Mouse (Mus musculus) cerebellum, adult 8-10 months (tissue): ENCODE results near the gene Dcdc2a.

Experiments
- DNase-seq: peaks from one replicate; pipeline ENCODE4 v3.0.0; 2022

Gene Dcdc2a

DNA sequence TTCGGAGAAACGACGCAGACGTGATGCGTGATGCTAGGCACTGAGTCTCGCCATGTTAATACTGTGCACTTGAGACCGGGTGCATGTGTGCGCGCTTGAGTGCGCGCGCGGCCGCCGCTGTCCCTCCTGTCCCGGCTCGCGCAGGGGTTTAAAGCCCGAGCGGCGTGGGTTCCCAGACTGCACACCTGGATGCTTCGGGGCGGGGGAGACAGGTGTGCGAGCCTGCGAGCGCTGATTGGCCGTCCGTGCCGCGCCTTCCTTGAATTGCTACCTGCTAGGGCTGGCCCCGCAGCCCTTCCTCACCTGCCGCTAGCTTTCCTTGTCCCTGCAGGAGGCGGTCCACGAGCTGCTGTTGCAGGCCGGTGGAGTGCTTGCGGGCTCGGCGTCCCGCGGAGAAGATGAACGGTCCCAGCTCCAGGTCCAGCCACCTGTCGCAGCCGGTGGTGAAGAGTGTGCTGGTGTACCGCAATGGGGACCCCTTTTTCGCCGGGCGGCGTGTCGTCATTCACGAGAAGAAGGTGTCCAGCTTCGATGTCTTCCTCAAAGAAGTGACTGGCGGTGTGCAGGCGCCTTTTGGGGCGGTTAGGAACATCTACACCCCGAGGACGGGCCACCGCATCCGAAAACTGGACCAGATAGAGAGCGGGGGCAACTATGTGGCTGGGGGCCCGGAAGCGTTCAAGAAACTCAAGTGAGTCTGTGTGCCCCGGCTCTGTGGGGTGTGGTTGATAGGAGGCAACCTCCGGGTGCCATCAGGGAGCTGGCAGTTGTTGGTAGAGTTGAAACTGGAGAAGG is at the start of gene Dcdc2a:
Gene Dcdc2a, plus strand, starts transcription at position 132 of the 795 bp plus-strand sequence.
- no peak for DNase-seq

DNA sequence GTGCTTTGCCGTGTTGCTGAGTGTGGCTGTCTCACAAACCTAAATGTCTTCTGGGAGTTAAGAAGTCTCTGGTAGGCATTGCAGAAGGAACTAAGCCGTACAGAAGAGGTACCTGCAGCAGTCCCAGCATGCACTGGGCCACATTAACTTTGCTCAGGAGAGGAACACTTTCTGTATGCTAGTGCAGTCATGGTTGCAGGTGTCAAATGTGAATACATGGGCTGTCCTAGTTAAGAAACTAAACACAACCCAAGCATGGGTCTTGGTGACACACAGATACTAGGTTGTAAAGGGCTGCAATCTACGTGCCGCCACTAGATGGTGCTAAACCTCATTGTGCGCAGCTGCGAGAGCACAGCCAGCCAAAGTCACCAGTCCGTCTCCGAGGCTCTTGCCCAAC is 48.7 kb upstream of the Dcdc2a start:
- DNase-seq, result peak; percentile 37

DNA sequence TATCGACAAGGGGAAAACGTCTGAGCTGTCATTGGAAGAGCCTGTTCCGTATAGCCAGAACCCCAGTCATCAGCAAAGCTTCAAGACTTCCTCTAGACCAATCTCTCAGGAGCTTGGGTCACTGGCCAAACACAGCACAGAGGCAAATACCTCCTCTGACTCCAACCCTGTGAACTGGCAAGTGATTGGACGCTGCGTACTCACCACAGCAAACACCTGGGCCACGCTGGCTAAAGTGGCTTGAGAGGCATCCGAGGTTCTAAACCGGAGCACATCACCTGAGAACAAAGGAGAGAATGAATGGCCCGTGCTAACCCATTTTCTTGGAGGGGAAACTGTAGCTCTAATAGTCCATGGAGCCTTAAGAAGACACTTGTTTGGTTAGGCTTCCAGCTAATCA is 37.5 kb upstream of the Dcdc2a start:
- DNase-seq, result no peak

DNA sequence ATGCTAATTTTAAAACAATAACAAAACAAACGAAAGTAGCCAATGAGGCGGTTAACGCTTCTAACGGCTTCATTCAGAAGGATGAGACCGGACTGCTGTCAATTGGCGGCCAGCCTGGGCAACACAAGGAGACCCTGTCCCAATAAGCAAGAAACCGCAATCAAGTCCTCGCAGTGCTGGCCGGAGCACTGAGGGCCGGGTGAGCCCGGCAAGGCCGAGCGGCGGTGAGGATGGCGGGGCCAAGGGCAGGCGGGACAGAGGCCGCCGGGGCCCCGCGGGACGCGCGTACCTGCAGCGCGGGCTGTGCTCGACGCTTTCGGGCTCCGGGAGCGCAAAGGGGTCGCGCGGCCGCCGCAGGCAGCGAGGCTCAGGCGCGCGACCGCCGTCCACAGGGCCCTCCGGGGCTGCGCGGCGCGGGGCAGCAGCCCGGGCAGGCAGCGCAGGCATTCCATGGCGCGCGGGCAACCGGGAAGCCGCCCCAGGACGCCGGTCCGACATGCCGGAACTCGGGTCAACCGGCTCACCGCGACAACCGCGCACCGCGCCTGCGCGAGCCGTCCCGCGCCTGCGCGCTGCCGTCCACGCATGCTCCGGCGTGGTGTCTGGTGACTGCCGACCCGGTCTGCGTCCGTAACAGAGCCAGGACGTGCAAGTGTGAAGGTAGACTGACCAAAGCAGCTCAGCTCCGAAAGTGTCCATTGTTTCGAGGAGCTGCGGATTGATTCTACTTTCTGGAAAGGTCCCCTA is 35.8 kb upstream of the Dcdc2a start, which contains the start of gene Mrs2:
Gene Mrs2, minus strand, starts transcription at position 587 of the 747 bp plus-strand sequence.
- peak; percentile 88 for DNase-seq

DNA sequence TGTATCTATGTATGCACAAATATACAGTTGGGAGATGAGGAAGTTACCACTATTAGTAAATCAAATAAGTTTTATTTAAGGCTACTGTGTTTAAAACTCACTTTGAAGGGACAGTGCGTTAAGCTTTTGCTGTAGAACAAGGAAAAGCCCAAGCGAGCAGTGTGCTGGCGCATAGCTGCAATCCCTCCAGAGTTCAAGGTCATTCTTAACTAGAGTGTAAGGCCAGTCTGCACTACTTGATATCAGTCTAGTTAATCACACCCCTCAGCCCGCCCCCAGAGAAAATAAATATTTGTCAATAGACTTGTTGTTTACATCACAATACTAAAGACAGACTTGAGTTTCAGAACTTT is 35.3 kb upstream of the Dcdc2a start:
- DNase-seq, result peak; percentile 11

DNA sequence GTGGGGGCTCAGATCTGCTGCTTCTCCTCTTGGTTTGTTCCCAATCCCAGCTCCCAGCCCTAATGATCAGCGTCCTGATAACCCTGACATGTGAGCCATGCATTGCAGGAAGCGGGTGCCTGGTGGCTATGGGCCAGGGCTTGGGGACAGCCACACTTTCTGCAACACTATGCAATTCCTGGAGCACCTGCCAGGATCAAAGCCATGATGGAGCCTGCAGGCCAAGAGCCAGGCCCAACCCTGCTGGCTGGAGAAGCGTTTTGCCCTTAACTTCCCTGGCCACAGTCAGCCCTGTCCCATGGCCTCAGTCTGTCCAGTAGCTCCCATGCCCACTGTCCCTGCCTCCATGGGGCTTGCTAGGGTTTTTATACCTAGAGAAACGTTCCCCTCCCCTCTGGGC is 33.4 kb upstream of the Dcdc2a start:
- no peak for DNase-seq

DNA sequence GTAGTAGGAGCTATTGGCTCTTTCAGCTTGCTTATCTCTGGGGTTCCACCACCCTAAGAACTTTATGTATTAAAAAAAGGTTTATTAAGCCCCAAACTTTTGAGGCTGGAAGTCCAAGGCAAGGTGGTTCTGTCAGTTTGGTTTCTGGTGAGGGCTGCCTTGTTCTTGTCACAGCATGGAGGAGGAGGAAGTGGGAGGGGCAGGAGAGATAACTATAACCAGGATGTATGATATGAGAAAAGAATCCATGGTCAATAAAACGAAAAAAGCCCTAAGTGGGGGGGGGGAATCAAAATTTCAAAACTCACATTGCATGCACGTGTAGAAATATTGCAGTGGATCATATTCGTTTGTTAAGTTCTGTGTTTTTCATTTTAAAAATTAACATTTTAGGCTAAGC is 32.7 kb upstream of the Dcdc2a start:
- no peak for DNase-seq

DNA sequence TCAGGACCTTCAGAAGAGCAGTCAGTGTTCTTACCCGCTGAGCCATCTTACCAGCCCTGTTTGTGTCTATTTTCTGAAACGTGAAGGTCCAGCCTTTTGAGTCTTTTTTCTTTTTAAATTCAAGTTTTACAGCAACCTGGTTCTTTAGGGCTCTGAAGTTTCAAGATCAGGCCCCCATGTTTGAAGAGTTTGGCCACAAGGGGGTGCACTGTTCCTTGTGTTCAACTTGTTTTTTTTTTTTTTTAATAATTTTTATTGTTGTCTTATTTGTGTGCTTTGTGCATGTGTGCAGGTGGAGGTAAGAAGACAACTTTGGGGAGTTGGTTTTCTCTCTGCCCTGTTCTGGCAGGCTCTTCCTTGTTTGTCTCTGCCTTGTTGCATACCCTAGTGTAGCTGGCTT is 31.1 kb upstream of the Dcdc2a start:
- DNase-seq, result no peak

DNA sequence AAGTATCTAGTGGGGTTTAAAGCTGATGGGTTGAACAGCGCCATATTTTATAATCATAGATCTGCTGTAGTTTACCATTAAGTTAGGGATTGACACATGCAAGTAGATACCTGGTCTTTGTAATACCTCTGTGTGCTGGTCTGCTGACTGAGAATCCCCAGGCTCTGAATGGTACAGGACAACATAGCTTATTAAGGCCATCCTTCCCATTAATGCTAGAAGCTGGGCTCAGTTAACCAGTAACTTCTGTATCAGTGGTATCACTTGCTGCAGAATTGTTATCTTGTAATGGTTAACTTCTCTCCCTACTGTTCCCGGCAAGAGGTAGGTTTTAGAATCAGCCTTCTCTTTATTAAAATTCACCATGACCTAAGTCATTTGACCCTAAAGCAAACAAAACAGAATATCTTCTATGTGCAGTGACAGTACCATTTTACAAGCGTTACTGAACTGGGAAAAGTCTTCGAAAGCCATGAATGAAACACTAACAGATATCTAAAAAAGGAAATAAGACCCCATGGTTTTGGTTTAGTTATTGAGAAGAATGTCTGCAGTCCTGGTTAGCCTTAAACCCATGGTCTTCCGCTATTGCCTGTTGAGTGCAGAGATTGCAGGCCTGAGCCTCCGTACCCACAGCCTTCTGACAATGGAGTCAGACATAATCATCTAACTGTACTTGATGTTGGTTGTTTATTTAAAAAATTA is 29.2 kb upstream of the Dcdc2a start:
- DNase-seq, result no peak

DNA sequence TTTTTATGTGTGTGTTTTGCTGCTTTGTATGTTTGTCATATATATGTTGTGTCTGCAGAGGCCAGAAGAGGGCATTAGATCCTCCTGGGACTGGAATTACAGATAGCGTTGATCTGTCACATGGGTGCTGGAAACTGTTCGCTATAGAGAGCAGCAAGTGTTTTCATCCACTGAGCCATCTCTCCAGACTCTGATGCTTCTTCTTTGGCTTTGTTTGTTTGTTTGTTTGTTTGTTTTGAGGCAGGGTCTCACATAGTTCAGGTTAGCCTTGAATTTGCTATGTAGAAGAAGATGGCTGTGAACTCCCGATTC is 28.7 kb upstream of the Dcdc2a start:
- DNase-seq, result no peak

DNA sequence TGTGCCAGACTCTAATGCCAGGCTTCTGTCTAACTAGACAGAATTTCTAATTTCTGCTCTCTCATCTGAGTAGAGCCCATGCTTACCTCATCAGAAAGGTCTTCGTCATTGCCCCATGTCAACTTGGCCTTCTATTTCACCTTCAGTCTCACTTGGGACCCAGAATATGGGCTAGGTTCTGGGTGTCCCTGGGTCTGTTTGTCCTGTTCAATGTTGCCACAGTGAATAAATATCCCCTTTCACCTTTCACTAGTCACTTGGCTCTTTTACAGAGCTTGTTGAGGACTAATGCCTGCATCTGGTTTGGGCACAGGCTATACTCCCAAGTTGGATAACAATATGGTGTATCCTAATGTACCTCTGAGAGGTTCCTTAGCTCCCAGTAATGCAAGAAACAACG is 16.3 kb upstream of the Dcdc2a start:
- DNase-seq, result no peak

DNA sequence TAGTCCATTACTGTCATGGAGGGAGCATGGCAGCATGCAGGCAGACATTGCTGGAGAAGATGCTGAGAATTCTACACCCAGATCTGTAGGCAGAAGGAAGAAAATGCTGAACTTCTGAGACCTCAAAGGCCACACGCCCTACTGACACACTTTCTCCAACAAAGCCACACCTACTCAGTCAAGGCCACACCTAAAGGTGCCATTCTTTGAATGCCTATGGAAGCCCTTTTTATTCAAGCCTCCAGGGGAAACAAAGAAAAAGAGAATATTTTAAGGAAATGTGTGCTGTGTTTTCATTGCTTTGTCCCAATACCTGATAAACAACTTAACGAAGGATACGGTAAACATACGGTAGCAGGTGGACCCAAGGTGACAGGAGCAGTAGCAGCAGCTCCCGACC is 3.1 kb upstream of the Dcdc2a start:
- no peak for DNase-seq

DNA sequence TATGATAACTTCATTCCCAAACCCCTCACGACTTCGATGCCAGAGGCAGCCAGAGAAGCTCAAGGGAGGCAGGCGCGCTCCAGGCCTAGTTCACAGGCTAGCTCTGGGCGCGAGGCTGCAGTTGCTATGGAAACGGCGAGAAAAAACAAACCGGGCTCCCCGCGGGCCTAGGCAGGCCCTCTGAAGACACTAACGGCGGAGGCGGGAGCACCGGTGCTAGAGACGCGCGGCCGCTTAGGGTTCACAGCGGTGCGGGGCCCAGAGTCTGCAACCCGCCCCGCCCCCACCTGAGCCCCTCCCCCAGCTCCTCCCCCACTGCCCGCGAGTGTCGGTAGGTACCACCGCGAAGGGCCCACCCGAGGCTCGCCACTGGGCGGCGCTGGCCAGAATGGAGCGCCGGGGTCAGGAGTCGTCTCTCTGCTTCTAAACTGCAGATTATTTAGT is 671 bp upstream of the Dcdc2a start:
- peak; percentile 25 for DNase-seq

DNA sequence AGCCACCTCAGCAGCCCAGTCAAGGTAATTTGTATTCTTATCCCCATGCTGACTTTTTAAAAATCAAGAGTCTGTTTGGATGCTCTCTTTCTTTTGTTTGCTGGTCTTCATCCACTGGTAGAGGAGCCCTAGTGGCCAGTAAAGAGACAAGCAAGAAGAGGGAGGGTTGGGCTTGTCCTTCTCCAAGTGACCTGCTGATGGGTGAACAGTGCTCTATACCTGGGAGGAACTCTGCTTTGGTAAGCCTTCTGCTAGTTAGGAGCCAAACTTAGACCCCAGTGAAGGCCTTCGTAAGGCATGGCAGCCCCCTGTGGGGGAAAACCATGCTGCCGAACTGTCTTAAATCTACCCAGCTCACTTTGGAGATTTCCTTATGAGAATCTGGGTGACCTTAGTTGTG is 10.9 kb downstream of the Dcdc2a start:
- DNase-seq, result no peak

DNA sequence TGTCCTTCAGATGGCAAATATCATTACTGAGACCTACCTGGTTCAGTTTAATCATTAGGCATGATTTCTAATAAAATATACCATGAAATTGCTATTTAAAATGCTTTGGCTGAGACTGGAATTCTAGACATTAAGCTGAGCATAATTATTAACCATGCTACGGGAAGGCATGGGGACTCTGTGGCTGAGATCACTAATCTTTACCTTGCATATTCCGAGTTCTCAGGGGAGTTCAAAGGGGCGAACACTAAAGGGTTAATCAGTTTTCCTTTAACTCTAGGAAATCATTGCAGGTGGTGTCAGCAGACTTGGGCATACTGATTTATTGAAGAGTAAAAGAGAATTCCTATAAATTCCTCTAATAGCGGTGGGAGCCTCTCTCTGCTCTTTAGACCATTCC is 11.4 kb downstream of the Dcdc2a start:
- DNase-seq, result no peak

DNA sequence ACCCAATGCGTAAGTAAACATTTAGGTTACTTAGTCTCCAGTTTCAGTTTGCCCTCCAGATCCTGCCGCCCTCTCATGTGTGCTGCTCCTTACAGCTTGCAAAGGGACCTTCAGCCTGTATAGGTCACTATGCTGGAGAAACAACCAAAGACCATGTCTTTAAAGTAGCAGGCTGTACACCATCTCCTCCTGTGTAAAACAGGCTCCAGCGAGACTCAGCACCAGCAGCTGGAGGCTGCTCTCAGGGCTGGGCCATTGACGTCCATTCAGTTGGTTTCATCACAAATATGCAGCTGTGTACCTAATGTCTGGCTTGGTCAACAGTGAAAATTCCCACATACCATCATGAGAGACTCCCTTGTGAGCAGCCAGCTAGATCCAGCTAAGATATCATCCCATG is 14.0 kb downstream of the Dcdc2a start:
- no peak for DNase-seq

DNA sequence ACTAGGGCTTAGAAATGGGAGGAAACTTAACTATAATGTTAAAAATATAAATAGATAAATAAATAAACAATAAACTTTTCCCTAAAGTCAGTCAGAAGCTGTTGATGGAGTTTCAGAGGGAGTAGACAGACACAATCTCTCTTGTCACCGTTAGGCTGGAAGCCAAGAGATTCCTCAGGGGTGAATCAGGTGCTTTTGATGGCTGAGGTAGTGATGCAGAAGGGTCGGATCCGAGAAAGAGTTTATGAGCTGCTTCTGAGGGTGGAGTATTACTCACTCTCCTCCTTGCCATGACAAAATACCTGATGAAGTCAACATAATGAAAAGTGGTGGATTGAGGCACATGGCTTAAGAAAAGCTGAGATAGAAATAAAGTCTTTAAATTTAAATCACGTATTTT is 15.0 kb downstream of the Dcdc2a start:
- no peak for DNase-seq

DNA sequence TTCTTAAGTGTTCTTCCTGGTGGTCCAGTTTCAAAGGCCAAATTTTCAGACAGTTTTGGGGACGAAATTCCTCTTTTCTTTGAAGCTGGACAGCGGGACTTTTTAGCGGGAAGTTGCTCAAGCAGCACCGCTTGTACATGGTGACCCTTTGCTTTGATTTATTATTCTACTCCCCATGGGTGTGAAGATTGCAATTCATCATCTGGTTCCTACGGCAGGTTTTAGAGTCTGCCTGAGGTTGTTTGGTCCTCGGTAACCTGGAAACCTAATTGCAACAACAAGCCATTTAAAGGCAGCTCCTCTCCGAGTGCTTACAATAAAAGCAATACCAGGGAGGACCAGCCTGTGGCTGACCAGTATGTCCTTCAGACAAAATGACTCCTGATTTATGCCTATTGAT is 21.5 kb downstream of the Dcdc2a start:
- no peak for DNase-seq

DNA sequence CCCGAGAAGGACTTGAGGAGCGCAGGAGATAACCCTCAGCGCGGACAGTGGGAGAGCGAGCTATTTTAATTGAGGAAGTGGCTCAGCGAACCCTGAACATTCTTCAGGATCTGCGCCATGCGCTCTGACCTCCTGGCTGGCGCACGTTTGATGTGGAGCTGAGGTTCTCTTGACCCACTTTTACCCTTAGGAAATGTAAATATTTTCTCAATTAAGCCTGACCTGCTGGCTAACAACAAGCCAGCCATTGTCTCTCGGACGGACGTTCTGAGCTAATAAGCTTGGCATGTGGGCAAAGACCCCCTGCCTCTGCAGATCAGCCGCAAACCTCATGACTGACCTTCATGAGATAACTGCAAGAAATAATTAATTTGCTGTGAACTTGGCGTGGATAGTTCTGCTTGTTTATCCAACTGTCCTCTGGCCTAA is 27.4 kb downstream of the Dcdc2a start:
- no peak for DNase-seq

DNA sequence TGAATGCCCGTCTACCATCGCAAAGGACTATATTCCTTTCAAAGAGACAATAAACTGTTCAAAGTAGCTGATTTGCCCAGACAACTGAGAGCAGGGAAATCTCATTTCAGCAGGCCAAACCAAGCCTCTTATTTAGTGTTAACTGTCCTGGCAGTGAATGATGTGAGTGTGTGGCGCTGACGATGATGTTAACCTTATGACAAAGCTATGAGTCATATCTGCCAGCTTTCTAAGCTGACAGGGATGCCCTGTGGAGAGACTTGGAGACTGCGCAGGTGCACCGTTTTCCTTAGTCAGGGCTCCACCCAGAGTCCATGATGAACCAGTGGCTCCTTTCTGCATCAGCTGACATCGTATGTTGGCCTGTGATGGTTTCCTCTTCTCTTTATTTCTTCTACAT is 29.3 kb downstream of the Dcdc2a start:
- no peak for DNase-seq

DNA sequence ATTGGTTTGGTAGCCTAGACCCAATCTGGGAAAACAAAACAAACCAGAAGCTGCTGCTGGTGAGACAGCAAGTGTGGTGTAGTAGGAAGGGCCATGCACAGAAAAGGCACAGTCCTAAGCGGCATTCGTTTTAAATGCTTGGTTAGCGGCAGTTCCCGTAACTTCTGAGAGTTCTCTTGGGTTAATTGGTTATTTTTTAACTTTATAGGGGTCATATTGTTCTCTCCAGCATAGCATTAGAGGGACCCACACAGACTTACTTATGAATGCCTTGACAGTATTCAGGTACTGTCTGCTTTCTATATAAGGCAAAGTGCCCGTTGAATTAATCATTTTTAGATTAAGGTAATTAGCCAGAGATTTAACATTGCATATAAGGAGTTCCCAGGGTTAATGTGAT is 35.5 kb downstream of the Dcdc2a start:
- no peak for DNase-seq

DNA sequence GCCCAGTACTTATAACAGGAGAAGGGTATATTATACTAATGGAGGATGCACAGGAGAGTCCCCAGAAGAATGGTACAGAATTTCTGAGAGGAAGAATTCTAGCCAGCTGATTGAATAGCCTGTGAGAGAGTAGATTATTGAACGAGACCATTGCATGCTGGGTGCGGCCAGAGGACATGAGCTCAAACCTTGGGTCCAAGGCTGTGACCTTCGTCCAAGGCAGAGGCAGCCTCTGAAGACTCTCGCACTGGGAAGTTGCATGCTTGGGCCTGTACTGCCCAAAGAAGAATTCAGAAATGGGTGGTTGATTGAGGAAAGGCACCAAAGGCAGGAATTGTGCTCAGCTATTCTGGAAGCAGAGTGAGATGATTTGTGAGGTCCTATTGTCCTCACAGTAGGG is 38.0 kb downstream of the Dcdc2a start:
- no peak for DNase-seq

DNA sequence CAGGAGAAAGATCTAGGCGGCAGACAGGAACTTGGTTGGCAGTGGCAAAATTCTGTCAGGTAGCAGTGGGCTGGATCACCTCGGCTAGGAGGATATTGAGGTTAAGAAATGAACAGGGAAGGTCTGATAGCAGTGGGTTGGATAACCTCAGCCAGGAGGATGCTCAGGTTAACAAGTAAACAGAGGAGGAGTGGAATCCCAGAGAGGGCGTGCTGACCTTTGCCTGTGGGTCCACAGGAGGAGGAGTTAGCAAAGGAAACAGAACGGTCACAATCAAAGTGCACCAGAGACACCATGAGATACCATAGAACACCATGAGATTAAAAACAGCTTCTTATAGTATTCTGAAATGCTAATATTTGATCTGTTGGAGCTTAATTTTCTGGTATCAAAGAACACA is 38.6 kb downstream of the Dcdc2a start:
- DNase-seq, result no peak

DNA sequence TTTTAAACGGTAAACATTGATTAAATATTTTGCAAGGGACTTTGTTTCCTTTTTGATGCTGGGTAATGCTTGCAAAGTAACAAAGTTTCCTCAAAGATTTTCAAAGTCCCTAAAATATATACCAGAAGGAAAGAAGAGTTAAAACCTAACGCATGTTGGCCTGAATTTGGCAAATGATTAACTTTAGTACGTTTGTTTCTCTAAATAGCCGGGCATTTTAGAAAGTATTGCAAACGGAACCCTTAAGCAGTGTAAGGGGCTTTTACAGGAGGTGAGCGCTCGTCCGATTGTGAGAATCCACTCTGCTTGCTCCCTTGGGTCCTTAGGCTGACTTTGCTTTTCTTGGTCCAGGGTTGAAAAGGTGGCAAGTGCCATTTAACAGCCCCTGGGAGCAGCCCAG is 41.5 kb downstream of the Dcdc2a start:
- DNase-seq, result no peak
